Mouse (Mus musculus) embryonic facial prominence, embryonic 10.5 days (tissue): ENCODE measurements at regions not wholly inside any gene's neighbourhood (a gene's known extent, or its start where the extent isn't known, plus 50 kb on each side); places are given as distances from the start of the nearest gene placed in this dataset.
"Not testable (repeated sequence)": the region's sequence is repeated elsewhere in the genome, so short reads cannot be mapped to it uniquely, and the experiment has no call there.

Experiments used
- DNase-seq: peaks from one replicate; pipeline ENCODE4 v3.0.0-alpha.2; 2017; ENCODE audit warnings: low spot score
- H3K27ac ChIP-seq: fragments of 300-500 bp; sonication (generic); replicated peaks from 2 replicates; pipeline ENCODE4 v1.5.1; 2016; ENCODE audit warnings: mild to moderate bottlenecking
- H3K27me3 ChIP-seq: fragments of 300-500 bp; sonication (generic); replicated peaks from 2 replicates; pipeline ENCODE4 v1.6.1; 2016; ENCODE audit warnings: low read depth, mild to moderate bottlenecking; ENCODE audit not compliant: poor library complexity, severe bottlenecking
- H3K36me3 ChIP-seq: fragments of 300-500 bp; sonication (generic); replicated peaks from 2 replicates; pipeline ENCODE4 v1.6.1; 2016; ENCODE audit warnings: mild to moderate bottlenecking, moderate library complexity
- H3K4me1 ChIP-seq: fragments of 300-500 bp; sonication (generic); 2 replicates; pipeline ENCODE4 v1.6.1; 2016
- H3K4me3 ChIP-seq: fragments of 300-500 bp; sonication (generic); 2 replicates; pipeline ENCODE4 v1.5.1; 2016; ENCODE audit warnings: mild to moderate bottlenecking, moderate library complexity
- H3K9me3 ChIP-seq: fragments of 300-500 bp; sonication (generic); 2 replicates; pipeline ENCODE4 v1.6.1; 2016; ENCODE audit warnings: mild to moderate bottlenecking
- WGBS: fragments of 180-500 bp; shearing (Covaris S2); methylation state at CpG from one replicate; pipeline ENCODE4 v1.1.7; 2016; 5-methylcytosine and 5-hydroxymethylcytosine counted together

- H3K27me3 ChIP-seq, H3K27ac ChIP-seq, H3K9me3 ChIP-seq, H3K36me3 ChIP-seq, H3K4me1 ChIP-seq: not testable (repeated sequence)
- peak overlapping the region; percentile 49 for H3K4me3 ChIP-seq
- WGBS = 9% methylated on average over 45 of the region's 45 CpGs
- peak; percentile 47 for DNase-seq
Observed at GRCm38 (mm10) chr12:22030717-22031116, 613.3 kb upstream of the Ywhaq start.

GRCm38 (mm10) chr12:22030263-22030662 is 612.8 kb upstream of the Ywhaq start:
- not testable (repeated sequence) for H3K9me3 ChIP-seq, H3K27me3 ChIP-seq, H3K27ac ChIP-seq, H3K36me3 ChIP-seq, H3K4me1 ChIP-seq
- peak overlapping the region; percentile 49 for H3K4me3 ChIP-seq
- WGBS = 9% methylated on average over 45 of the region's 45 CpGs
- peak; percentile 15 for DNase-seq
